Mouse (Mus musculus) adrenal gland, adult (tissue): ENCODE data around the gene Mtmr4.
A peak's percentile ranks its signal among the peaks of the same experiment; 100 is the strongest.

Experiments
- DNase-seq, 2 experiments: peaks; one replicate each; pipeline ENCODE4 v3.0.0; 2022 to 2023; ENCODE audit warnings: low spot score in 1 of 2; ENCODE audit not compliant: inconsistent age in 2 of 2

Mtmr4 gene

GRCm38 (mm10) chr11:87609264-87609663, 17.3 kb downstream of the Mtmr4 start:
- peak in 1 of 2 experiments; percentile 41 for DNase-seq

GRCm38 (mm10) chr11:87611547-87611946, 19.6 kb downstream of the Mtmr4 start:
- peak in 1 of 2 experiments; percentile 33 for DNase-seq

- DNase-seq, result peak in 1 of 2 experiments; percentile 20
Measured at GRCm38 (mm10) chr11:87613972-87614371, 22.0 kb downstream of the Mtmr4 start.

- no peak for DNase-seq
Measured at GRCm38 (mm10) chr11:87615551-87615950, 23.6 kb downstream of the Mtmr4 start.

GRCm38 (mm10) chr11:87615952-87616351, 24.0 kb downstream of the Mtmr4 start:
- no peak for DNase-seq

GRCm38 (mm10) chr11:87616790-87617474, 25.0 kb downstream of the Mtmr4 start, which contains the start of gene Hsf5:
Hsf5 (plus strand) TSS chr11:87617164.
- peak in 1 of 2 experiments; percentile 18 for DNase-seq

GRCm38 (mm10) chr11:87617606-87618005, 25.6 kb downstream of the Mtmr4 start:
- DNase-seq, result no peak

- no peak for DNase-seq
Measured at GRCm38 (mm10) chr11:87623160-87623559, 31.2 kb downstream of the Mtmr4 start.

- DNase-seq, result peak; percentile 36 to 79
Measured at GRCm38 (mm10) chr11:87629859-87630258, 37.9 kb downstream of the Mtmr4 start.

- no peak for DNase-seq
Measured at GRCm38 (mm10) chr11:87638793-87639192, 46.8 kb downstream of the Mtmr4 start.

- DNase-seq, result peak; percentile 82 to 92
Measured at GRCm38 (mm10) chr11:87639206-87639605, 47.2 kb downstream of the Mtmr4 start.

GRCm38 (mm10) chr11:87642865-87643264, 50.9 kb downstream of the Mtmr4 start:
- DNase-seq, result no peak

GRCm38 (mm10) chr11:87654693-87655092, 62.7 kb downstream of the Mtmr4 start:
- no peak for DNase-seq

GRCm38 (mm10) chr11:87659216-87659615, 67.3 kb downstream of the Mtmr4 start:
- no peak for DNase-seq

- peak; percentile 90 to 97 for DNase-seq
Measured at GRCm38 (mm10) chr11:87662407-87662806, 70.4 kb downstream of the Mtmr4 start, which contains the start of gene Rnf43. Rnf43 (plus strand) TSS chr11:87662722.

- DNase-seq, result no peak
Measured at GRCm38 (mm10) chr11:87662822-87663221, 70.9 kb downstream of the Mtmr4 start.

- DNase-seq, result no peak
Measured at GRCm38 (mm10) chr11:87663948-87664347, 72.0 kb downstream of the Mtmr4 start.

- peak; percentile 38 to 73 for DNase-seq
Measured at GRCm38 (mm10) chr11:87664521-87664920, 72.6 kb downstream of the Mtmr4 start.

GRCm38 (mm10) chr11:87665224-87665623, 73.3 kb downstream of the Mtmr4 start:
- peak in 1 of 2 experiments; percentile 52 for DNase-seq

- DNase-seq, result peak in 1 of 2 experiments; percentile 22
Measured at GRCm38 (mm10) chr11:87665658-87666057, 73.7 kb downstream of the Mtmr4 start.
